Mouse (Mus musculus) brain, adult 2 months (tissue): ENCODE measurements around the gene Tent5c.

Experiments
- DNase-seq: peaks from one replicate; pipeline ENCODE4 v3.0.0; 2011; ENCODE audit warnings: low read depth, low spot score

The Tent5c gene

DNA sequence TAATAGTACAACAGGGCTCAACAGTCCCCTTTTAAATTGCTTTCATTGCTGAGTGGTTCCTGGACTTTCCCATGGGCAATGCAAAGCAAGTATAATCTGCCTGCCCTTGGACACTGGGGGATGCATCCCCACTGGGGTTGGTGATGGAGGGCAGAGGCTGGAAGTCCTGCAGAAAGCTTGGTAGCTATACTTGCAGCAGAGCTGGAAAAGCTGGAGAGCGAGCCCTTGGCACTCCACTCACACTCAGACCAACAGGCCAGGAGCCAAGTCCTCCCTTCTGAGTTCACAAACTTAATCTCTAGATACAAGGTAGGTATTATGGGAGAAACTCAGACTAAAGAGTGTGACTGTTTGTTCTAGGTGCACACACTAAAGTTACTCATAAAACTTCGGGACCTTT, 2.1 kb downstream of the Tent5c start:
- DNase-seq: no peak

DNA sequence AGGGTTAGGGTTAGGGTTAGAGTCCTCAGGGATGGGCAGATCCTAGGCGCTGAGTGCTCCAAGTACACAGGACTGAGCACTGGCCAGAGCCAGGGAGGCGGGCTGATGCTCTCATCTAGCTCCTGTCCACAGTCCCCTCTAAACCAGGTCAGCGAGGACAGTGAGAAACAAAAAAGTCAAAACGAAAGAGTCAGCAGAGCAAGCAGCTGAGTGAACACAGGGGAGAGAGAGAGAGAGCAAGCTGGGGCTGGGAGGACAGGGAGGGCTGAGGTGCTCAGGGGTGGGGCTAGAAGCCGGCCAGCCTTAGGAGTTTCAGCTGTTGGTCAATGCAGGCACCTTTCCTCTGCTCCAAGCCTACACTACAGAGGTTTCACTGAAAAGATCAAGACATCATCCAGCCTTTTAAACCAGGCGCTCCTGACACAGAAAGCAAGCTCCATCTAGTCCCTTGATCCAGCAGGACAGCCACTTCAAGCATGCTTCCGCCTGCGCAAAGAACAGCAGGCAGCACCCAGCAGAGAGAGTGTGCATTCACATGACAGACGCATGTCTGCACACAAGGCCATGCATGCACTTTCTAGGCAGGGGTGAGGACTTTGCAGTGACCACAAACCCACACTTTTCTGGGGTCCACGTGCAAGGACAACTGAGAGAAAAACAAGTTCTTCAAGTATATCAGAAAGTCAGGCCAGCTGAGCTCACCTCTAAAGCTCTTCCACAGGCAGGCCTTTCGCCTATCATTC, 3.6 kb downstream of the Tent5c start:
- peak; percentile 8 for DNase-seq

- DNase-seq: no peak
These were observed 6.0 kb downstream of the Tent5c start for GRCm38 (mm10) chr3:100482971-100483610.

DNA sequence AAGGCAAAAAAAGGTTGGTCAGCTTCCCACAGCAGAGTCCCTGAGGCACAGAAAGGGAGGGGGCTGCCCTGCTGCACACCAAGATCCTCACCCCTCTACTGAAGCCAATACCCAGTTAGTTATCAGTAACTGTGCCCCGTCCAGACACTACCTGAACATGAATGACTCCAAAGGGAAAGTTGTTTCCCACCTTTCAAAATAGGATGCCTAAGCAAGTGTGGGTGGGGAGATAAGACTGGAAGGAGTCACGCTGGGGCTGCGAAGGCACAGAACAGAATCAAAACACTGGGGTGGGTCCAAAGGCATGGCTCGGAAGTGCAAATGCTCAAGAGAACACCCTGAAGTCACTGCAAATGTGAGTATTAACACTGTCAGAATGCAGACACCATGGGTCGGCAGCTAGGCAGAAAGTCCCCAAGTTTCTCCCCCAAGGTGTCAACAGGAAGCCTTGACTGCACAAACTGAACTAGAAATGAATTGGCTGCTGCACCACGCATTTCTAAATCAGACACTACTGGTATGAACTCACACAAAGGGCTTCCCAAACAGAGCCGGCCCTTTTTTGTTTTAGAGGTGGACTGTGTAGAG, 6.7 kb downstream of the Tent5c start:
- no peak for DNase-seq

- DNase-seq: no peak
These were observed 8.7 kb downstream of the Tent5c start for GRCm38 (mm10) chr3:100480251-100481005.

DNA sequence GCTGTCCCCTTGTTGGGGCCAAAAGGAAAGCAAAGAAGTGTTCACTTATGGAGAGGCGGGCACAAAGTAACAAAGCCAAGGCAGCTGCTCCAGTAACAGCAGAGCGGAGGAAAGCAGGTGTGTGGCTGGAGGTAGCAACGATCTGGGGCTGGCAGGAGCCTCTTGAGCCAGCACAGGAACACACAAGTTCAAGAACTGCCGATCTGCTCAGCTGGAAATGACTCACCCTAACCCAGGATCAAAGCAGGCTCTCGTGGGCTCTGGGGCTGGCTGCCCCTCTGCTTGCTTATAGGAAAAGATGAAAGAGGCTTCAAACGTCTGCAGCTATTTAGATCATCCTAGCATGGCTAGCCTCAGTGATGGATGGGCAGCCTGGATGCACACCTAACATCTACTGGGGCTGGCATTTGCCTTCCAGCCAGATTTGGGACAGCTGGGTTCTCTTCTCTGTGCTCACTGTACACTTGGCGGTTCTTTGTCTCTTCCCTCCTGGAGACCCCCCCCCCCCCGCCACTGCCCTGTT, 14.1 kb downstream of the Tent5c start:
- DNase-seq: peak; percentile 13

GRCm38 (mm10) chr3:100474536-100474935, 14.6 kb downstream of the Tent5c start:
- DNase-seq: no peak

DNA sequence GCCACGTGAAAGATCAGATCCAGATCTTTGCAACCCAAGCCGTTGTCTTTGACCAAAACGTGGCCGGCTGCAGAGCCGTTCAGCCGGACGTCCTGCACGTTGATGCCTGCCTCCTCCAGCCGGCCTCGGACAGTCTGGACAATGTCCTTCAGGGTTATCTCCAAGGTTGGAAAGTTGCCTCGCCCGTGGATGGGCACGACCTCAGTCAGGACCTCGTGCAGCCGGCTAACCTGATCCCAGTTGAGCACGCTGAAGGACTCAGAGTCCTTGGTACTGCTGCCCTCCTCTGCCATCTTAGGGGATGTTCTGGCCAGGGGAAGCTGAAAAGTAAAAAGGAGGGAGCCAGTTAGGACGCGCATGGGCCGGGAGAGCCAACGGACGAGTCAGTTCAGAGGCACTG, 16.0 kb downstream of the Tent5c start:
- DNase-seq: no peak

- DNase-seq: no peak
These were observed 18.2 kb downstream of the Tent5c start for GRCm38 (mm10) chr3:100470902-100471301.

- DNase-seq: no peak
These were observed 19.0 kb downstream of the Tent5c start for GRCm38 (mm10) chr3:100470101-100470500.

DNA sequence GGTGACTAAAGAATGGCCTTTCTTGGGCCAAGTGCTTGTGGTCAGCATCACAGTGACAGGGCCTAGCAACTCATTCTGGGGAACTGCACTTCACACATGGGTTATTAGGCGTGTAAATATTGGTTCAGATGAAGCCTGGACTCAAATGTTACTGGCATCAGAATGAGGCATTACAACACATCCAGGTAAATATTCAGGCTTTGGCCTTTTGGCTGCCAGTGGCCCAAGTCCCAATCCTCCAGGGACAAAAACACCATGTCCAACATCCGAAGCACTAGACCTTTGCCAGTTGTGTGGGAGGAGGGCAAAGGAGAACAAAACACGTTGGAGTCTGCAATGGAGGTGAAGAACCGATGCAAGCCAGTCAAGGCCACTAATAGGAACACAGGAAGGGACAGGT, 22.6 kb downstream of the Tent5c start:
- no peak for DNase-seq

DNA sequence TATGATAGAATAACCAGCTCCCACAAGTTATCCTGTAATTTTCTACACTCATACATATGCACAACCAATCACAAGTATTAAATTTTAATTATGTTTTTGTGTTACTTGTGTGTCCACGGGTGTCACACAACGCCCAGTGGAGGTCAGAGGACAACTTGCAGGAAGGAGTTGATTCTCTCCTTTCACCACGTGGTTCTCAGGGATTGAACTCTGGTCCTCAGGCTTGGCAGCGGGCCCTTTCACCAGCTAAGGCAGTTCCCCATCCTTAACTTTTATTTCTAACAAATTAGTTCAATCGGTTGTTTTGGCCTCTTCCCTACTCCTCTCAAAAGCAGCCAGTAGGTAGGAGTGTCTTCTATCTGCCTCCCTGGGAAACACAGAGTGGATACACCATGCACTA, 24.5 kb downstream of the Tent5c start:
- DNase-seq: no peak

- DNase-seq: no peak
These were observed 25.2 kb downstream of the Tent5c start for GRCm38 (mm10) chr3:100463959-100464265.

GRCm38 (mm10) chr3:100463160-100463958, 25.8 kb downstream of the Tent5c start:
- DNase-seq: no peak

DNA sequence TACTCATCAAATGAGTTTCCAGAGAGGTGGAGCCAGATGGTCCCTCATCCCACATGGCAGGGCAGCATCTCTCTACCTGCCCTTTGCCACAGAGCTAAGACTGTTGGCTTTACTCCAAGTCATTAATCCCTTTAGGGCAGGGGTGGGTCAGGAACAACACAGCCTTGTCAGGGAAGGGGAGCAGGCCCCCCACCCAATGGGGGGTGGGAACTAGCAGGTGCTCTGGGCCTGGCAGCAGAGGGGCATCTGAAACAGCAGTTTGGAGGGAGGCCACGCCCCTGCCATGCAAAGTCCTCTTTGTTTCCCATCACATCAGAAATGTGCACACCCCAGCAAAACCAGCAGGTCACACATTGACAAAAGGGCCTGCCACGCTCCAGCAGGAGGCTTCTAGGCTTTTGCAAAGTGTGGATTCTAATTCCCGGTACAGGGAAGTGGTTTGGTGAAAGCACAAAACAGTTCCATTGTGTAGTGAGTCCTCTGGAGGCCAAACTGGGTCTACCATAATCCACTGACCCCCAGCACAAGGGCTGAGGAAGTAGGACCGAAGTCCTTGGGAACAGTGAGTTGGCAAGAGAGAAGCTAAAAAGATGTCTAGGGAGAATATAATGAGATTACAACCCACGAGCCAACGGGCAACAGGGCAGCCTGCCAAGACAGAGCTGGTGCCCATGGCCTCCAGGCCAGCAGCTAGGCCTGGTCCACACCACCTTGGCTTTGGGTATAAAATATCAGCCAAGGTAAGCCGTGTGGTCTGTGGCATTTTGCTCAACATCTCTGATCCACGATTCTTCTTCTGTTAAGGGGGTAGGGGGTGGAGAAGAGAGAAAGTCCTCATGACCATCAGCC, 26.7 kb downstream of the Tent5c start:
- DNase-seq: no peak

- no peak for DNase-seq
These were observed 28.6 kb downstream of the Tent5c start for GRCm38 (mm10) chr3:100460510-100460909.

DNA sequence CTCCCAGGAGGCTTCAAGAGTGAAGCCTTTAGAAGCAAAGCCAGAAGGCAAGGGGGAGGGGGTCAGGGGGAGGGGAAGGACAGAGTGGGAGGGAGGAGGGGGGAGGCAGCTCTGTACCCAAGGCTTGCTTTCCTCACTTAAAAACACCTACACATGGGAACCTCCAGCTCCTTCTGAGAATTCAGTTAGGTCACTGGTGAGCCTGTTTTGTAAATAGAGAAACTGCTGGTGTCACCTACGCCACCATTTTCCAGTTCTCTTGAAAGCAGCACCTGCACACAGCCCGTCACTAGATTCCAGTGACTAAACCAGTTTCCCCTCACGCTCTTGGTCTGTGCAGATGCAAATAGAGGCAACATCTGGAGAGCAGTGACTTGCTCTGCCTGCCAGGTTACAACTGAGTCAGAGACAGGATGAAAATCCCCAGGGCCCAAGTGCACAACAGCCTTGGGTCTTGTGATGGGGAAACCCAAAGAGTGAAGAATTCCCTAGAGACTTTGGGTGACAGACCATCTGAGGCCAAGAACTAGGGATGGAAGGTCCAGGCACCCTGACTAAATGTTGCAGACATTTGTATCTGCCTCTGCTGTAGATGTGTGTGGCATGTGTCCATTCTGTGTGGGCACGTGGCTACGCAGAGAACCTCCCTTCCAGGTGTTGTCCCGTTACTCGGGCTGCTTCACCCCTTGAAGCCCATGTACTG, 45.2 kb downstream of the Tent5c start:
- DNase-seq: no peak

DNA sequence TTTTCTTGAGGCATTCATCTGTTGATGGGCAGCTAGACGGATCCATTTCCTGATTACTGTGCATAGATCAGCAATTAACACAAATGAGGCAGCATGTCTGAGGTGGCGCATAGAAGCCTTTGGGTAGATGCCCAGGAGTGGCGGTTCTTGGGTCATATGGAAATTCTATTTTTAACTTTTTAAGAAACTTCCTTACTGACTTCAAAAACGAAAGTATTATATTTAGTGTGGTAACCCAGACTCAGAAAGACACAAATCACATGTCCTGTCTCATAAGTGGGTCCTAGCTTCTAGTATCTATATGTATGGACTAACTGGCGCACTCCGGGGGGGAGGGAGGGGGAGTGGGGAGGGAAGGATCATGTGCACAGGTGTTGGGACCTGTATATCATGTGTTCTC, 46.6 kb downstream of the Tent5c start:
- no peak for DNase-seq

DNA sequence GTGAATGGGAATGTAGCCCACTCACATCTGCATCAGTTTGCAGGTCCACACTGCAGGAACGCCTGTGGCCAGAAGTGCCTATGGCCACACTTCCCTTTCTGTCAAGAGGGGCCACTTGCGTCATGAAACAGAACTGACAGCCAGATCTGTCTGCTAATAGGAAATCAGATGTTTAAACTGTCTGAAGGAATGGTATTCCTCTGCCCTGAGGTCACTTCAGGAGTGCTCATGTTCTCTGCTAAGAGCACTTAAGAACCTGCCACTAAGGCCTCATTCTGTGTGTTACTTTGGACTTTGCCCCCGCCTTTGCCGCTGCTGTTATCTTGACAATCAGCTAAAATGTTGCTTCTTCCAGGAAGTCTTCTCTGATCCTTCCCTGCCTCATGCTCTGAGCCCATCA, 48.4 kb downstream of the Tent5c start:
- no peak for DNase-seq

DNA sequence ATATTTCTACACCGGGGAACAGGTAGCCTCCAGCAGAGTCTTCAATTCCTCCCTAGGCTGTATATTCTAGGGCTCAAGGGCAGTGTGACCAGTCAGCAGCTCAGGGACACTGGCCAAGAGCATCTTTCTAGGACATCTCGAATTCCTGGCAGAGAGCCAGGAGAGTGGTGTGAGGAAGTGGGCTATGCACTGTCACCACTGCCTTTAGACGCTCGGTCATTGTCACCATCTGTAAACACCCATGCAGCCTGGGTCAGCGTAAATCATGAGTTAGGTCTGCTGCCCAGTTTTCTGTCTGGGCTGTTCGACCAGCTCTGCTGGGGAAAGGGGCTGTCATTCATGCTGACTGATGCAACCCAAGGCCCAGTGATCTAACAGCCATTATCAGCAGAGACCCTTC, 49.1 kb downstream of the Tent5c start:
- DNase-seq: peak; percentile 57
